Mouse (Mus musculus): Measurements from ENCODE around the gene Stxbp5l. TPM values are rescaled to one million over a fixed set of nuclear protein-coding genes. Genes with fewer than 3 reads are reported as not detected.
"Not testable (repeated sequence)": the region's sequence is repeated elsewhere in the genome, so short reads cannot be mapped to it uniquely, and the experiment has no call there.

The Stxbp5l gene
- total and polyA plus RNA-seq, 2 experiments from 2014 or later, result 20.0 to 36.0 TPM

DNA sequence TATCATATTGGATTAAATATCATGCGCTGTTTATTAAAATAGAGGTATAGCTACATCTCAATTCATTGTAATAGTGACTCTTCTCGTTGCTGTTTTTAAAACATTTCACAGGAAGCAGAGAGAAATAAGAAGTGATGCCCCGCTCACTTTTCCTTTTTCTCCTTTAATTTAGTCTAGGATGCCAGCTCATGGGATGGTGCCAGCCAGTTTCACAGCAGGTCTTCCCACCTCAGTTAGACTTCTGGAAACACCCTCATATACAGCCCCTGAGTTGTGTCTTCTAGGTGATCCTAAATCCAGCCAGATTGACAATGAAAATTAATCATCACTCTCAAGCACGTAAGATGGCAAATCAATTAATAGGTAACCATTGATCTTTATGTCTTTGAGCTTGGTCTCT is 17.3 kb downstream of the Stxbp5l start:
- H3K9me3 ChIP-seq (ENCODE audit: low read length), result no peaks in the 10 kb centered on the region
- DNase-seq (ENCODE audit: low spot score) (no peak), ATAC-seq (no peak)
- WGBS, result 86% methylated on average over 4 of the region's 4 CpGs
- no peak overlapping the region for H3K27ac ChIP-seq
- H3K27me3 ChIP-seq (ENCODE audit: insufficient read depth, low read length), result no peaks in the 10 kb centered on the region
- H3K4me1 ChIP-seq (ENCODE audit: insufficient read depth, low read length), result no peaks in the 10 kb centered on the region
- H3K4me2 ChIP-seq (ENCODE audit: low read depth, low read length), result no peak overlapping the region
- no peak overlapping the region for H3K9ac ChIP-seq (replicated peaks; ENCODE audit: low read length)
- no peak for TF ChIP-seq CTCF (IDR thresholded peaks at IDR 0.05; ENCODE audit: low read depth)
- no peak overlapping the region for H3K4me3 ChIP-seq (ENCODE audit: low read length)
- no peaks in the 10 kb centered on the region for H3K36me3 ChIP-seq (ENCODE audit: insufficient read depth, low read length)

DNA sequence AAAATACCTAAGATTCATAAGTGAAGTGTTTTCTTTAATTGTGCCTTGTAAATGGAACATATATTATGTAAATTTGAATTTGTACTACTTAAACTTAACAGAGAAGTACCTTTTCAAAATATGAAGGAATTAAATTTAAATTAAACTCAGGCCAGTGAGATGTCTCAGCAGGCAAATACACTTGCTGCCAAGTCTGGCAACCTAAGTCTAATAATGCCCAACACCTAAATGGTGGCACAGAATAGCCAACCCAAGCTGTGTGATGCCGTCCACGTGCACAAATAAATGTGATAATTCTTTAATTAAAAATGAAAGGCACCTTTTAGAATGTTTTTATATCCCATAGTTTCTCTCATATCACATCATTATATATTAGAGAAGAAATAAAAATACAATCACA is 20.8 kb downstream of the Stxbp5l start:
- H3K4me2 ChIP-seq (ENCODE audit: low read depth, low read length), result no peak overlapping the region
- no peak for TF ChIP-seq CTCF (IDR thresholded peaks at IDR 0.05; ENCODE audit: low read depth)

DNA sequence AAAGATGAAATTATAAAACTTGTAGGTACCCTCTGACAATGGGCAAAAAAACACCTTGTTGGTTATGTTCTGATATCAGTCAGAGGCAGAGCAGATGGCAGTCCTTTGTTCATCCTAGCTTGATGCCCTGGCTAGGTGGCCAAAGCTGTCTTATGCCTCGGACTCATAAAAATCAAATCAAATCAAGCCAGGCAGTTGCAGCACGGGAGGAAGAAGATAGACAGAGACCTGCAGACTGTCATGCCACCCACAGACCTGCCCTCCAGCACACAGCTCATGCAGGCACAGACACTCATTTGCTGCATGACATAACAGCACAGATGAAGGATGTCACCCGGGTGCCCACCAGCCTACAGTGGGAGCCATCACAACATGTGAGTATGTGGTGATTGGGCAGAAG is 29.1 kb downstream of the Stxbp5l start:
- no peak for TF ChIP-seq CTCF (IDR thresholded peaks at IDR 0.05; ENCODE audit: low read depth)
- H3K27me3 ChIP-seq (ENCODE audit: insufficient read depth, low read length), result no peaks in the 10 kb centered on the region
- no peak for DNase-seq (ENCODE audit: low spot score)
- 84% methylated on average over 3 of the region's 3 CpGs for WGBS
- peak; percentile 47 for ATAC-seq
- no peaks in the 10 kb centered on the region for H3K36me3 ChIP-seq (ENCODE audit: insufficient read depth, low read length)
- peak overlapping the region; percentile 12; the same call in 1 of the 2 replicates for H3K27ac ChIP-seq
- H3K9ac ChIP-seq (replicated peaks; ENCODE audit: low read length), result no peak overlapping the region
- H3K9me3 ChIP-seq (ENCODE audit: low read length), result no peaks in the 10 kb centered on the region
- H3K4me3 ChIP-seq (ENCODE audit: low read length), result no peak overlapping the region
- H3K4me2 ChIP-seq (ENCODE audit: low read depth, low read length), result no peak overlapping the region
- H3K4me1 ChIP-seq (ENCODE audit: insufficient read depth, low read length), result no peaks in the 10 kb centered on the region

More for the DNA sequence above, 20.8 kb downstream of the Stxbp5l start:
- DNase-seq (ENCODE audit: low spot score), result no peak
- H3K4me1 ChIP-seq (ENCODE audit: insufficient read depth, low read length), result no peaks in the 10 kb centered on the region
- no peak overlapping the region for H3K27ac ChIP-seq
- no peak overlapping the region for H3K9ac ChIP-seq (replicated peaks; ENCODE audit: low read length)
- no peaks in the 10 kb centered on the region for H3K36me3 ChIP-seq (ENCODE audit: insufficient read depth, low read length)
- no peaks in the 10 kb centered on the region for H3K27me3 ChIP-seq (ENCODE audit: insufficient read depth, low read length)
- H3K9me3 ChIP-seq (ENCODE audit: low read length), result no peaks in the 10 kb centered on the region
- no peak overlapping the region for H3K4me3 ChIP-seq (ENCODE audit: low read length)
- 87% methylated on average over 2 of the region's 2 CpGs for WGBS
- ATAC-seq, result no peak

DNA sequence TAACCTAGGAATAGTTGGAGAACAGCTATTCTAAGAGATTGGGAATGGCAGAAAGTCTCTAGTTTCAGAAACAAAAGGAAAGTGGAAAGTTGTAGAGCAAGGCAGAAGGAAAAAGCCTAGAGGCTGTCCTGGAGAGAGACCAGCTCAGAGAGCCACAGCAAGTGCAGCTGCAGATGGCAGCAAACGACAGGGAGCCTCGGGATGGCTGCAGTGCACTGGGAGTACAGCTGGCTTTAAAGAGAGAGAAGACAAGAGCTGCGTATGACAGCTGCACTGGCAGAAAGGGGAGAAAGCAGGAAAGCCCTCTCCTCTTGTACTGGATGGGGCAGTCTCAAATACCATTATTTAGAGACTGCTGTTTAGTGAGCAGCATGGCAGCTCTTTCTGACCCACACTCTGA is 37.7 kb downstream of the Stxbp5l start:
- H3K4me3 ChIP-seq (ENCODE audit: low read length), result no peak overlapping the region
- DNase-seq (ENCODE audit: low spot score), result peak; percentile 66
- H3K36me3 ChIP-seq (ENCODE audit: insufficient read depth, low read length), result no peaks in the 10 kb centered on the region
- no peak overlapping the region for H3K4me2 ChIP-seq (ENCODE audit: low read depth, low read length)
- H3K27ac ChIP-seq, result no peak overlapping the region
- peak; percentile 64 for TF ChIP-seq CTCF (IDR thresholded peaks at IDR 0.05; ENCODE audit: low read depth)
- no peaks in the 10 kb centered on the region for H3K9me3 ChIP-seq (ENCODE audit: low read length)
- WGBS, result 1% methylated on average over 3 of the region's 3 CpGs
- peak; percentile 72; the same call in 1 of the 2 replicates for ATAC-seq
- no peaks in the 10 kb centered on the region for H3K4me1 ChIP-seq (ENCODE audit: insufficient read depth, low read length)
- no peak overlapping the region for H3K9ac ChIP-seq (replicated peaks; ENCODE audit: low read length)
- H3K27me3 ChIP-seq (ENCODE audit: insufficient read depth, low read length), result no peaks in the 10 kb centered on the region

DNA sequence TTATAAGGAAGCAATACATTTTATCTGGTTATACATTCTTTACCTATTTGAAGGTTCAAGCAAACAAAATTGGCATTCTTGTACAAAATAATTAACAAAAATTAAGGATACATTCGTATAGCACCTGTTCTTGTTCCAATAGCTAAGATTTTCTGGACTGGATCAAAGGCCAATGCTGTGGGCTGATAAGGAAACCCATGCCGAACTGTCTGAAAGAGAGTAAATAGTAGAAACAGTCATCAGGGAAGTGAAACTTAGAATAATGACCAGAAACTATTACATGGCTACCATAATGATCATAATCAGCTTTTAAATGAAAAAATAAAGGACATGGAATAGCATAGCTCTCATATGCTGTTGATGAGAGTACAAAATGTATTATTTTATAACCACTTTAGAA is 39.8 kb downstream of the Stxbp5l start:
- DNase-seq (ENCODE audit: low spot score) (no peak), ATAC-seq (no peak)
- no peak overlapping the region for H3K9ac ChIP-seq (replicated peaks; ENCODE audit: low read length)
- no peak overlapping the region for H3K4me2 ChIP-seq (ENCODE audit: low read depth, low read length)
- no peaks in the 10 kb centered on the region for H3K27me3 ChIP-seq (ENCODE audit: insufficient read depth, low read length)
- no peaks in the 10 kb centered on the region for H3K4me1 ChIP-seq (ENCODE audit: insufficient read depth, low read length)
- H3K27ac ChIP-seq, result no peak overlapping the region
- H3K4me3 ChIP-seq (ENCODE audit: low read length), result no peak overlapping the region
- TF ChIP-seq CTCF (IDR thresholded peaks at IDR 0.05; ENCODE audit: low read depth), result no peak
- H3K36me3 ChIP-seq (ENCODE audit: insufficient read depth, low read length), result no peaks in the 10 kb centered on the region
- 69% methylated on average over 2 of the region's 2 CpGs for WGBS
- H3K9me3 ChIP-seq (ENCODE audit: low read length), result no peaks in the 10 kb centered on the region

DNA sequence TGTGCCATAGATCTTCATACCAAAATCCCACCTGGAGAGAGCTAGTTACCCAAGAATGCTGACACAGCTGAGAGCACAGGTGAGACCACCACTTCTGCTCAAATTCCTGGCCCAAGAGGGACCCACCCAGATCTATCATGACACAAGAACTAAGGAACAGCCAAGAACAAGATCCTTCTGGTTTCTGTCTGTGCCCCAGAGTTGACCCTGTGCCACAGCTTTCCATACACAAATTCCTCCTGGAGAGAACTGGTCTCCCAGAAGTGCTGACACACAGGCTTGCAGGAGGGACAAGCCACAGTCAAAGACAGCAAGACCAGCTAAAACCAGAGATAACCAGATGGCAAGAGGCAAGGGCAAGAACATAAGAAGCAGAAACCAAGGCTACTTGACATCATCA is 43.3 kb downstream of the Stxbp5l start:
- not testable (repeated sequence) for H3K9ac ChIP-seq (replicated peaks; ENCODE audit: low read length); H3K9me3 ChIP-seq (ENCODE audit: low read length); H3K27me3 ChIP-seq (ENCODE audit: insufficient read depth, low read length); H3K27ac ChIP-seq; H3K36me3 ChIP-seq (ENCODE audit: insufficient read depth, low read length); ATAC-seq; H3K4me1 ChIP-seq (ENCODE audit: insufficient read depth, low read length); DNase-seq (ENCODE audit: low spot score); H3K4me3 ChIP-seq (ENCODE audit: low read length); H3K4me2 ChIP-seq (ENCODE audit: low read depth, low read length)

DNA sequence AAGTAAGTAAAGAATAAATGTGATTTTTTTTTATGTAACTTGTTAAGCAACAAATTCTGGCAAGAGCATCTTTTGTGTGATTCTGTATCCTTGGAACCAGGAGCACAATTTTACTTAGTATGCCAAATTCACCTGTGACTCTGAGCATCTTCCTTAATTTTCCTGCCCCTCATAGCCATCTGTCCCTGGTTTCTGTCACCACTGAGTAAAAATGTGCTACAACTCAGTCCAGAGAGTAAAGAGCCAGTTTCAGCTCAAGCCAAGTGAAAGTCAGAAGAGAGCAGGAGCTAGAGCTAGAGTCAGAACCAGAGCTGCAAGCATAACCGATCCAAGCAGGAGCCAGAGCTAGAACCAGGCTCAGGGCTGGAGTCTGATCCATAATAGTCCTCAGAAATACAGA is 46.6 kb downstream of the Stxbp5l start:
- H3K4me3 ChIP-seq (ENCODE audit: low read length), result no peak overlapping the region
- DNase-seq (ENCODE audit: low spot score) (no peak), ATAC-seq (no peak)
- no peak overlapping the region for H3K9ac ChIP-seq (replicated peaks; ENCODE audit: low read length)
- H3K4me2 ChIP-seq (ENCODE audit: low read depth, low read length), result no peak overlapping the region
- no peaks in the 10 kb centered on the region for H3K4me1 ChIP-seq (ENCODE audit: insufficient read depth, low read length)
- H3K36me3 ChIP-seq (ENCODE audit: insufficient read depth, low read length), result no peaks in the 10 kb centered on the region
- H3K27ac ChIP-seq, result no peak overlapping the region
- 81% methylated on average over 1 of the region's 1 CpGs for WGBS
- no peak for TF ChIP-seq CTCF (IDR thresholded peaks at IDR 0.05; ENCODE audit: low read depth)
- H3K27me3 ChIP-seq (ENCODE audit: insufficient read depth, low read length), result no peaks in the 10 kb centered on the region
- no peaks in the 10 kb centered on the region for H3K9me3 ChIP-seq (ENCODE audit: low read length)
